Mouse (Mus musculus) B cell, adult (primary cell): ENCODE results near the gene Olfr382. TPM values are rescaled to one million over a fixed set of nuclear protein-coding genes. Genes with fewer than 3 reads are reported as not detected.

ENCODE experiments used
- total RNA-seq: library from RNA; stranded (reverse); gene quantifications from 4 replicates; pipeline ENCODE4 v1.2.4, GENCODE M21; 2023; ENCODE audit not compliant: inconsistent age

Olfr382 gene
- total RNA-seq, result not detected in 4 replicates

GRCm38 (mm10) chr11:73517097-73517496 is at the start of gene Olfr382:
TSS of gene Olfr382 (minus strand) at chr11:73517197.

GRCm38 (mm10) chr11:73491503-73491902 is 25.5 kb downstream of the Olfr382 start, which contains the start of gene Olfr381:
TSS of gene Olfr381 (minus strand) at chr11:73491603.

Other genes starting within 250 kb of the Olfr382 start
- gene Trpv3, start 249.8 kb downstream of the Olfr382 start, total RNA-seq, result not detected in 4 replicates
- 0.42 TPM in 1 of 4 replicates, not detected in the others for gene Aspa, start 187.6 kb downstream of the Olfr382 start, total RNA-seq
- gene Gm49340, start 187.5 kb downstream of the Olfr382 start, total RNA-seq, result not detected in 4 replicates
- not detected in 4 replicates for gene Spata22, start 187.5 kb downstream of the Olfr382 start, total RNA-seq
- gene Olfr20, start 166.4 kb downstream of the Olfr382 start, total RNA-seq, result not detected in 4 replicates
- gene Olfr376, start 146.0 kb downstream of the Olfr382 start, total RNA-seq, result not detected in 4 replicates
- not detected in 4 replicates for gene Olfr1, start 117.6 kb downstream of the Olfr382 start, total RNA-seq
- gene Olfr378, start 88.7 kb downstream of the Olfr382 start, total RNA-seq, result not detected in 4 replicates
- gene Olfr380, start 59.7 kb downstream of the Olfr382 start, total RNA-seq, result not detected in 4 replicates
- gene Olfr381, start 25.6 kb downstream of the Olfr382 start, total RNA-seq, result not detected in 4 replicates
- not detected in 4 replicates for gene Olfr385, start 75.8 kb upstream of the Olfr382 start, total RNA-seq
- gene Olfr384, start 81.4 kb upstream of the Olfr382 start, total RNA-seq, result not detected in 4 replicates
- gene Zfp735, start 171.6 kb upstream of the Olfr382 start, total RNA-seq, result not detected in 4 replicates